Mouse (Mus musculus): Measurements from ENCODE around the gene Klhl42. TPM values are rescaled to one million over a fixed set of nuclear protein-coding genes. Genes with fewer than 3 reads are reported as not detected.
A peak's percentile ranks its signal among the peaks of the same experiment; 100 is the strongest.

Gene Klhl42
- polyA plus RNA-seq, 1 experiment from 2014 or later = 8.6 TPM

GRCm38 (mm10) chr6:147079919-147080318, 11.3 kb upstream of the Klhl42 start:
- Histone ChIP-seq H3K4me3 (ENCODE audit: low read depth, low read length) (no peak overlapping the region), H3K27ac (ENCODE audit: low read depth, low read length) (no peak overlapping the region)

GRCm38 (mm10) chr6:147085398-147086040, 5.7 kb upstream of the Klhl42 start:
- WGBS = 53% methylated on average over 7 of the region's 7 CpGs
- Histone ChIP-seq H3K4me1 (ENCODE audit: control insufficient read depth, insufficient read depth, low read length) (peaks cover 6% of the 10 kb centered on the region), H3K4me3 (ENCODE audit: low read depth, low read length) (no peak overlapping the region), H3K27me3 (ENCODE audit: control insufficient read depth, insufficient read depth, low read length) (no peaks in the 10 kb centered on the region), H3K9ac (ENCODE audit: low read length) (no peak overlapping the region), H3K36me3 (ENCODE audit: control insufficient read depth, insufficient read depth, low read length) (no peaks in the 10 kb centered on the region), H3K27ac (ENCODE audit: low read depth, low read length) (no peak overlapping the region), H3K9me3 (ENCODE audit: control insufficient read depth, low read length) (no peaks in the 10 kb centered on the region), H3K4me2 (no peak overlapping the region)
- ATAC-seq (ENCODE audit: low FRiP score) (no peak), DNase-seq (ENCODE audit: low spot score, missing footprints) (no peak)

More at GRCm38 (mm10) chr6:147079919-147080318, 11.3 kb upstream of the Klhl42 start:
- H3K36me3 ChIP-seq (ENCODE audit: control insufficient read depth, insufficient read depth, low read length) = no peaks in the 10 kb centered on the region
- H3K9me3 ChIP-seq (ENCODE audit: control insufficient read depth, low read length) = no peaks in the 10 kb centered on the region
- 91% methylated on average over 10 of the region's 10 CpGs for WGBS
- ATAC-seq (ENCODE audit: low FRiP score) = no peak
- no peak overlapping the region for H3K4me2 ChIP-seq
- no peaks in the 10 kb centered on the region for H3K4me1 ChIP-seq (ENCODE audit: control insufficient read depth, insufficient read depth, low read length)
- H3K27me3 ChIP-seq (ENCODE audit: control insufficient read depth, insufficient read depth, low read length) = no peaks in the 10 kb centered on the region
- H3K9ac ChIP-seq (ENCODE audit: low read length) = no peak overlapping the region
- no peak for DNase-seq (ENCODE audit: low spot score, missing footprints)

DNA sequence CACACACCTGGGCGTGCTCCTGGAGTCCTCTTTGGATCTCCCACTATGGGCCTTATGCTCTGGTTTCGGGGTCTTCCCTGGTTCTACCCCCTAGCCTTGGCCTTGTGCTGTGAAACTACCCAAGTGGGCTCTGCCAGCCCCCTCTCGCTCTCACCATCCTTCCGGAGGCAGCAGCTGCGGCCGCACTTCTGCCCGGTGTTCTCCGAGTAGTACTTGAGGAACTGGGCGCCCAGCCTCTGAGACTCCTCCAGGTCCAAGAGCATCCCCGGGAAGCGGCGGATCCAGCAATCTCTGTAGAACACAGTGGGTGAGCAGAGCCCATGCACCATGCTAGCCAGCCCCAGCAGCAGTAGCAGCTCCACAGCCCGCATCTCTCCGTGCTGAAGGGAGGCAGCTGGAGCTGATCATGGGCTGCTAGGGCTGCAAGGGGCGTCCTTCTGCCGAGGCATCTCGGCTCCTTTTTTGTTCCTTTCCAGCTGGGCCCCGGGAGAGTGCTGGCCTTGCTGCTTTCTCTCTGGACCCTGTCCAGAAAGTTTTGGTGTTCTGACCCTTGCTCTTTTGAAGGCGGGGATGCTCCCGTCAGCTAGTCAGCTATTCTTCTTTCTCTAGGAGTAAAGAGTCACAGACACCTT, 4.5 kb upstream of the Klhl42 start, which contains the start of gene Mansc4:
Gene Mansc4 (minus strand): TSS at position 439 of the 632 bp plus-strand sequence.
- H3K9me3 ChIP-seq (ENCODE audit: control insufficient read depth, low read length) = no peaks in the 10 kb centered on the region
- DNase-seq (ENCODE audit: low spot score, missing footprints) (peak; percentile 93), ATAC-seq (ENCODE audit: low FRiP score) (0 out of 2 replicates have a peak, but pooled peaks have one; percentile 10)
- no peaks in the 10 kb centered on the region for H3K27me3 ChIP-seq (ENCODE audit: control insufficient read depth, insufficient read depth, low read length)
- peak within 1 kb of the TSS; percentile 18; the same call in 1 of the 2 replicates for H3K4me3 ChIP-seq (ENCODE audit: low read depth, low read length)
- no peaks in the 10 kb centered on the region for H3K36me3 ChIP-seq (ENCODE audit: control insufficient read depth, insufficient read depth, low read length)
- peak within 1 kb of the TSS; percentile 52 for H3K4me2 ChIP-seq
- H3K27ac ChIP-seq (ENCODE audit: low read depth, low read length) = no peak within 1 kb of the TSS
- WGBS = 3% methylated on average over 20 of the region's 20 CpGs
- peak within 1 kb of the TSS; percentile 53 for H3K9ac ChIP-seq (ENCODE audit: low read length)
- peaks cover 6% of the 10 kb centered on the region for H3K4me1 ChIP-seq (ENCODE audit: control insufficient read depth, insufficient read depth, low read length)

DNA sequence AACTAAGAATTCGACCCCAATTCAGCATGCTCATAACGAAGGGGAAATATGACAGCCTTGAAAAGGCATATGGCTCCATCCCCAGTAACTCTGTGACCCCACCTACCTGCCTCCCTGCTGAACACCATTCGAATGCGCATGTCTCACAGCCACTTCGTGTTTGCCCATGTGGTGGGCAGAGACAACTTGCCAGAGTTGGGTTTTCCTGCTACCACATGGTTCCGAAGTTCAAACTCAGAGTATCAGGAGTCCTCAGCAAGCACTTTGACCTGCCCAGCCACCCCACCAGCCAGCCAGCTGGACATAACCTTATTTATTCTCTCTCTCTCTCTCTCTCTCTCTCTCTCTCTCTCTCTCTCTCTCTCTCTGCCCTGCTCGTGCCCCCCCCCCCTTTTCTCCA, 3.4 kb upstream of the Klhl42 start:
- Histone ChIP-seq H3K4me1 (ENCODE audit: control insufficient read depth, insufficient read depth, low read length) (peaks cover 13% of the 10 kb centered on the region), H3K9me3 (ENCODE audit: control insufficient read depth, low read length) (no peaks in the 10 kb centered on the region), H3K4me2 (no peak overlapping the region), H3K27ac (ENCODE audit: low read depth, low read length) (no peak overlapping the region), H3K4me3 (ENCODE audit: low read depth, low read length) (no peak overlapping the region), H3K27me3 (ENCODE audit: control insufficient read depth, insufficient read depth, low read length) (no peaks in the 10 kb centered on the region), H3K9ac (ENCODE audit: low read length) (no peak overlapping the region), H3K36me3 (ENCODE audit: control insufficient read depth, insufficient read depth, low read length) (no peaks in the 10 kb centered on the region)
- 36% methylated on average over 6 of the region's 7 CpGs for whole genome bisulfite sequencing
- ATAC-seq (ENCODE audit: low FRiP score) (no peak), DNase-seq (ENCODE audit: low spot score, missing footprints) (no peak)

GRCm38 (mm10) chr6:147088517-147088916, 2.7 kb upstream of the Klhl42 start:
- H3K9ac ChIP-seq (ENCODE audit: low read length) = no peak overlapping the region
- DNase-seq (ENCODE audit: low spot score, missing footprints) = no peak
- no peaks in the 10 kb centered on the region for H3K36me3 ChIP-seq (ENCODE audit: control insufficient read depth, insufficient read depth, low read length)
- no peaks in the 10 kb centered on the region for H3K9me3 ChIP-seq (ENCODE audit: control insufficient read depth, low read length)
- H3K4me3 ChIP-seq (ENCODE audit: low read depth, low read length) = no peak overlapping the region
- no peak for ATAC-seq (ENCODE audit: low FRiP score)
- no peak overlapping the region for H3K27ac ChIP-seq (ENCODE audit: low read depth, low read length)
- peaks cover 13% of the 10 kb centered on the region for H3K4me1 ChIP-seq (ENCODE audit: control insufficient read depth, insufficient read depth, low read length)
- H3K4me2 ChIP-seq = no peak overlapping the region
- 84% methylated on average over 3 of the region's 3 CpGs for WGBS
- H3K27me3 ChIP-seq (ENCODE audit: control insufficient read depth, insufficient read depth, low read length) = no peaks in the 10 kb centered on the region

- WGBS = 66% methylated on average over 5 of the region's 5 CpGs
- H3K9me3 ChIP-seq (ENCODE audit: control insufficient read depth, low read length) = no peaks in the 10 kb centered on the region
- no peaks in the 10 kb centered on the region for H3K36me3 ChIP-seq (ENCODE audit: control insufficient read depth, insufficient read depth, low read length)
- no peak overlapping the region for H3K9ac ChIP-seq (ENCODE audit: low read length)
- DNase-seq (ENCODE audit: low spot score, missing footprints) (no peak), ATAC-seq (ENCODE audit: low FRiP score) (no peak)
- H3K4me2 ChIP-seq = peak overlapping the region; percentile 98; the same call in 1 of the 2 replicates
- H3K27ac ChIP-seq (ENCODE audit: low read depth, low read length) = no peak overlapping the region
- H3K27me3 ChIP-seq (ENCODE audit: control insufficient read depth, insufficient read depth, low read length) = no peaks in the 10 kb centered on the region
- peaks cover 13% of the 10 kb centered on the region for H3K4me1 ChIP-seq (ENCODE audit: control insufficient read depth, insufficient read depth, low read length)
- 0 out of 2 replicates have a peak overlapping the region, but pooled peaks have one; percentile 71 for H3K4me3 ChIP-seq (ENCODE audit: low read depth, low read length)
Observed at GRCm38 (mm10) chr6:147090191-147090590, 988 bp upstream of the Klhl42 start.

DNA sequence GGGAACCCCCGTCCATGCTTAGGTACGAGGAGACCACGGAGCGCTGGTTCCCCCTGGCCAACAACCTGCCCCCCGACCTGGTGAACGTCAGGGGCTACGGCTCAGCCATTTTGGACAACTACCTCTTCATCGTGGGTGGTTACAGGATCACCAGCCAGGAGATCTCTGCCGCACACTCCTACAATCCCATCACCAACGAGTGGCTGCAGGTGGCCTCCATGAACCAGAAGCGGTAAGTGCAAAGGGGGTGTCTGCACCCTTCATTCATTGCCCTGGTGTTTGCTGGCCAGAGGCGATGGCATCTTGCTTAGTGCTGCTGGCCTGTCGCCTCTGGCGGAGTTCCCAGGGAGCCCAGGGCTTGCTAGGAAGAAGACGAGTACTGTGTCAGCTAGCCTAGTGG, 957 bp downstream of the Klhl42 start:
- Histone ChIP-seq H3K27ac (ENCODE audit: low read depth, low read length) (no peak overlapping the region; the same call in 1 of the 2 replicates), H3K9ac (ENCODE audit: low read length) (peak overlapping the region; percentile 92), H3K4me1 (ENCODE audit: control insufficient read depth, insufficient read depth, low read length) (peaks cover 8% of the 10 kb centered on the region), H3K4me2 (peak overlapping the region; percentile 98), H3K9me3 (ENCODE audit: control insufficient read depth, low read length) (no peaks in the 10 kb centered on the region), H3K27me3 (ENCODE audit: control insufficient read depth, insufficient read depth, low read length) (no peaks in the 10 kb centered on the region), H3K36me3 (ENCODE audit: control insufficient read depth, insufficient read depth, low read length) (no peaks in the 10 kb centered on the region), H3K4me3 (ENCODE audit: low read depth, low read length) (peak overlapping the region; percentile 71)
- ATAC-seq (ENCODE audit: low FRiP score) (peak; percentile 23), DNase-seq (ENCODE audit: low spot score, missing footprints) (peak; percentile 96)
- 4% methylated on average over 15 of the region's 15 CpGs for WGBS

GRCm38 (mm10) chr6:147094771-147095170, 3.6 kb downstream of the Klhl42 start:
- H3K4me3 ChIP-seq (ENCODE audit: low read depth, low read length) = no peak overlapping the region
- no peak for ATAC-seq (ENCODE audit: low FRiP score)
- no peak overlapping the region for H3K27ac ChIP-seq (ENCODE audit: low read depth, low read length)
- no peaks in the 10 kb centered on the region for H3K27me3 ChIP-seq (ENCODE audit: control insufficient read depth, insufficient read depth, low read length)
- 90% methylated on average over 7 of the region's 7 CpGs for WGBS
- no peak overlapping the region for H3K4me2 ChIP-seq
- H3K4me1 ChIP-seq (ENCODE audit: control insufficient read depth, insufficient read depth, low read length) = peaks cover 8% of the 10 kb centered on the region
- no peaks in the 10 kb centered on the region for H3K36me3 ChIP-seq (ENCODE audit: control insufficient read depth, insufficient read depth, low read length)
- no peak overlapping the region for H3K9ac ChIP-seq (ENCODE audit: low read length)
- DNase-seq (ENCODE audit: low spot score, missing footprints) = no peak
- no peaks in the 10 kb centered on the region for H3K9me3 ChIP-seq (ENCODE audit: control insufficient read depth, low read length)

DNA sequence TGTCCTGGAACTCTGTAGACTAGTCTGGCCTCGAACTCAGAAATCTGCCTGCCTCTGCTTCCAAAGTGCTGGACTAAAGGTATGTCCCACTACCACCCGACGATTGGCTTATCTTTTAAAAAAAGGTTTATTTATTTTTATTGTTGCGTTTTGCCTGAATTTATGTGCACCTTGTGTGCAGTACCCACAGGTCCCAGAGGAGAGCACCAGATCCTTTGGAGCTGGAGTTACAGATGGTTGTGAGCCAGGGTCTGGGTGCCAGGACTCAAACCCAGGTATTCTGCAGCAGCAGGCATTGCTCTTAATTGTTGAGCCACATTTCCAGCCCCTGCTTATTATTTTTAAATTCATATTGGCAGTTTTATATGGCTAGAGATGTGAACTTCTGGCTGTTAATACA, 4.9 kb downstream of the Klhl42 start:
- H3K36me3 ChIP-seq (ENCODE audit: control insufficient read depth, insufficient read depth, low read length) = no peaks in the 10 kb centered on the region
- no peak for ATAC-seq (ENCODE audit: low FRiP score)
- no peaks in the 10 kb centered on the region for H3K9me3 ChIP-seq (ENCODE audit: control insufficient read depth, low read length)
- H3K9ac ChIP-seq (ENCODE audit: low read length) = no peak overlapping the region
- no peak for DNase-seq (ENCODE audit: low spot score, missing footprints)
- H3K27me3 ChIP-seq (ENCODE audit: control insufficient read depth, insufficient read depth, low read length) = no peaks in the 10 kb centered on the region
- H3K4me1 ChIP-seq (ENCODE audit: control insufficient read depth, insufficient read depth, low read length) = peaks cover 8% of the 10 kb centered on the region
- H3K27ac ChIP-seq (ENCODE audit: low read depth, low read length) = no peak overlapping the region
- H3K4me3 ChIP-seq (ENCODE audit: low read depth, low read length) = no peak overlapping the region
- H3K4me2 ChIP-seq = no peak overlapping the region
- 96% methylated on average over 4 of the region's 4 CpGs for WGBS
